Mouse (Mus musculus) left cerebral cortex, adult 2 months (tissue): ENCODE measurements around the gene Osbpl3. TPM values are rescaled to one million over a fixed set of nuclear protein-coding genes. Genes with fewer than 3 reads are reported as not detected.

Experiments
- DNase-seq, 2 experiments: peaks; one replicate each; pipeline ENCODE4 v3.0.0; 2021 to 2022; ENCODE audit warnings: low spot score in 2 of 2, mixed read lengths in 1 of 2; ENCODE audit errors: extremely low spot score in 1 of 2
- H3K27ac ChIP-seq: fragments of 200-600 bp; 2 replicates; pipeline ENCODE4 v1.8.1; 2022
- H3K4me3 ChIP-seq: fragments of 200-600 bp; 2 replicates; pipeline ENCODE4 v1.8.1; 2022
- CTCF ChIP-seq: fragments of 200-600 bp; IDR thresholded peaks from 2 replicates; pipeline ENCODE4 v1.8.1; 2022; ENCODE audit warnings: antibody characterized with exemption, mild to moderate bottlenecking, moderate library complexity
- intact Hi-C: fragments of 180-260 bp; cut with DNase I; formaldehyde crosslinking; loops from one replicate; pipeline ENCODE4 v1.15.1; 2025
- total RNA-seq, 2 experiments: library from RNA; stranded (reverse); gene quantifications; 2 replicates each; pipeline ENCODE4 v1.2.3; 2021

The Osbpl3 gene
- total RNA-seq, 2 experiments from 2014 or later, result 45.5 to 56.0 TPM

DNA sequence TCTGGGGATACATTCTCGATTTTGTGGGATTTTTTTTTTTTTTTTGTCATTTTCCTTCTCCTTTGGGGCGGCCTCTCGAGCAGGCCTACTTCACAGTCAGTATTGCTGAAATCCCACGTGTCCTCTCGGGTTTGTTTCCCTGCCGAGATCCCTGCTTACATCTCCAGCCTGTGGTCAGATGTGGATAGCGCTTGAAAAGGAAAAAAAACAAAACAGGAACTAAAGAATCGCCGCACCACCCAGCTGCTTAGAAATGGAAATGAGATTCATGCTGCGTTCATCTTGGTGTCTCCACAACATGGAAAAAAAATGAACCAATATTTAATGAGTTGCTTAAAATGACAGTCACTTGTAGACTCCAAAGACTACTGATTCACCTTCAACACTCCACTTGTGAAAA is 160.9 kb downstream of the Osbpl3 start:
- DNase-seq, result no peak
- TF ChIP-seq CTCF, result no peak
- no peak overlapping the region for H3K27ac ChIP-seq
- intact Hi-C loops, result loop anchor here (2.0 kb wide), 1 partner anchor 182 kb away; no protein-coding TSS in a partner anchor
- no peak overlapping the region for H3K4me3 ChIP-seq

DNA sequence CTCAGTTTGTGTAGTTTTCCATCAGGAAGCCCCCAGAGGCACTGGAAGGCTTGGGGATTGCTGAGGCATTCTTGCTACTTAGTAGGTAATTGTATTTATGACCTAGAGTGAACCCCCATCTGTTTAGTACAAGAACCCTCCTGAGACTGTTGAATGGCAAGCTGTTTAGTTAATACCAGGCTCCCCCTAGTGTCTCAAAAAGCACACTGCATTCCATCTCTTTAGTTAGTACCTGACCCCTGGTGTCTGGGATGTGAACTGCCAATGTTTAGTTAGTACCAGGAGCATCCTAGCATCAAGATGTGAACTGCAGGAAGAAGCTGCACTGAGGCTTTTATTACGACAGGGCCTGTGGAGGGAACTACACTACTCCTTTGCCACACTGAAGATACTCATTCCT is 161.9 kb downstream of the Osbpl3 start:
- H3K27ac ChIP-seq, result no peak overlapping the region
- intact Hi-C loops, result loop anchor here (1.0 to 5.0 kb wide), 4 partner anchors 42 to 775 kb away; no protein-coding TSS in a partner anchor
- TF ChIP-seq CTCF, result peak; percentile 96
- peak; percentile 64 to 72 for DNase-seq
- no peak overlapping the region for H3K4me3 ChIP-seq

- no peak overlapping the region for H3K4me3 ChIP-seq
- no peak overlapping the region for H3K27ac ChIP-seq
- no peak for DNase-seq
- intact Hi-C loops, result loop anchor here (5.0 kb wide), 2 partner anchors 39 to 369 kb away; no protein-coding TSS in a partner anchor
- TF ChIP-seq CTCF, result no peak
Measured at GRCm38 (mm10) chr6:50291650-50292049, 164.4 kb downstream of the Osbpl3 start.

DNA sequence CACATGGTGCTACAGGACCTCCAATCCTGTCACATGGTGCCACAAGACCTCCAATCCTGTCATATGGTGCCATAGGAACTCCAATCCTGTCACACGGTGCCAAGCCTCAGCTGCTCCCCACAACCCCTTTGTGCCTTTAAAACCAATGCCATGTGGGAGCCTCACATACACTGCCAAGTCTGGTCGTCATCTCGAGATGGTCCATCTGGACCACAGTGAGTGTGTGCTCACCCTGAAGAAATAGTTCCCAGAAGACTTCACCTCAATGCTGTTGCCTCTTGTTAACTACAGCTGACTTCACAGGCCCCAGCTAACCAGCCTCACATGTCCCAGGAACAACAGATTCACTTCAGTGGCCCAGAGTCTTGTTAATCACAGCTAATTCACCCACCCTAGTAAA is 169.1 kb downstream of the Osbpl3 start:
- TF ChIP-seq CTCF, result no peak
- Histone ChIP-seq H3K4me3 (no peak overlapping the region), H3K27ac (no peak overlapping the region)
- intact Hi-C loops, result no loop called here
- DNase-seq, result no peak

GRCm38 (mm10) chr6:50279642-50280041 is 176.4 kb downstream of the Osbpl3 start:
- no peak for TF ChIP-seq CTCF
- no peak overlapping the region for H3K27ac ChIP-seq
- intact Hi-C loops, result no loop called here
- DNase-seq, result no peak
- no peak overlapping the region for H3K4me3 ChIP-seq

- Histone ChIP-seq H3K4me3 (no peak overlapping the region), H3K27ac (no peak overlapping the region)
- intact Hi-C loops, result no loop called here
- no peak for TF ChIP-seq CTCF
- no peak for DNase-seq
Measured at GRCm38 (mm10) chr6:50273947-50274346, 182.1 kb downstream of the Osbpl3 start.

DNA sequence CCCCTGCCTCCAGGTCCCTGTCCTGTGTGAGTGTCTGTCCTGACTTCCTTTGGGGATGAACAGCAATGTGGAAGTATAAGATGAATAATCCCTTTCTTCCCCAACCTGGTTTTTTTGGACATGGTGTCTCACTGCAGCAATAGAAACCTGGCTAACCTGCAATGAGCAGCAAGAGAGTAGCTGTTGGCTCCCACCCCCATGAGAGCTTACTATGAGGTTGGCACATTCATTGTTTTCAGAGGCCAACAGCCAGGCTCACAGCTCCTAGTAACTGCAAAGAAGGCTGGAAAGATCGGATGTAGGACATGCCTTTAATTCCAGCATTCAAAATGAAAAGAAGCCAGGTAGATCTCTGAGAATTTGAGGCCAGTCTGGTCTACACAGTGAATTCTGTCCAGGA is 182.6 kb downstream of the Osbpl3 start:
- no peak for TF ChIP-seq CTCF
- DNase-seq, result no peak
- no peak overlapping the region for H3K4me3 ChIP-seq
- no peak overlapping the region for H3K27ac ChIP-seq
- intact Hi-C loops, result no loop called here

DNA sequence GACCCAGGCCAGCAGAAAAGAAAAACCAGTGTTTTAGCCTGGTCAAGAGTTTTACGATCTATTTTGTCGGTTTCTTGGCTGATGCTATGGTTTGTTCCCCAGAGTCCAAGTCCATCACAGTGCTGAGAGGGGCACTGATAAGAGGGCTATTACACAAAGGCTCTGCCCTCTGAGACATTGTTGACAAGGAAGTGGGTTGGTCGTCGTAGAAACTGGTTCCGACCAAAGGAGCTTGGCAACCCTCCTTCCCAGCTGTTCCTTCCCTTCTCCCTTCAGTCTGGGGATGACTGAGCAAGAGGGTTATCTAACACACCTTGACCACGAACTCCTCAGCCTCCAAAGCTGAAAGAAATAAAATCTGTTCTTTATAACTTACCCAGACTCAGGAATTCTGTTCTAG is 192.3 kb downstream of the Osbpl3 start, which contains the start of gene Gsdme:
Gene Gsdme, minus strand, starts transcription at position 193 of the 400 bp plus-strand sequence.
- Histone ChIP-seq H3K4me3 (no peak within 1 kb of the TSS), H3K27ac (no peak within 1 kb of the TSS)
- intact Hi-C loops, result no loop called here
- no peak for TF ChIP-seq CTCF
- no peak for DNase-seq

GRCm38 (mm10) chr6:50262310-50262709 is 193.7 kb downstream of the Osbpl3 start:
- no peak for TF ChIP-seq CTCF
- peak overlapping the region; percentile 83; the same call in 1 of the 2 replicates for H3K27ac ChIP-seq
- intact Hi-C loops, result no loop called here

GRCm38 (mm10) chr6:50261922-50262261 is 194.1 kb downstream of the Osbpl3 start:
- H3K4me3 ChIP-seq, result peak overlapping the region; percentile 67
- intact Hi-C loops, result no loop called here
- TF ChIP-seq CTCF, result no peak
- no peak for DNase-seq
- H3K27ac ChIP-seq, result peak overlapping the region; percentile 83

More at GRCm38 (mm10) chr6:50262310-50262709, 193.7 kb downstream of the Osbpl3 start:
- peak overlapping the region; percentile 67 for H3K4me3 ChIP-seq
- no peak for DNase-seq

DNA sequence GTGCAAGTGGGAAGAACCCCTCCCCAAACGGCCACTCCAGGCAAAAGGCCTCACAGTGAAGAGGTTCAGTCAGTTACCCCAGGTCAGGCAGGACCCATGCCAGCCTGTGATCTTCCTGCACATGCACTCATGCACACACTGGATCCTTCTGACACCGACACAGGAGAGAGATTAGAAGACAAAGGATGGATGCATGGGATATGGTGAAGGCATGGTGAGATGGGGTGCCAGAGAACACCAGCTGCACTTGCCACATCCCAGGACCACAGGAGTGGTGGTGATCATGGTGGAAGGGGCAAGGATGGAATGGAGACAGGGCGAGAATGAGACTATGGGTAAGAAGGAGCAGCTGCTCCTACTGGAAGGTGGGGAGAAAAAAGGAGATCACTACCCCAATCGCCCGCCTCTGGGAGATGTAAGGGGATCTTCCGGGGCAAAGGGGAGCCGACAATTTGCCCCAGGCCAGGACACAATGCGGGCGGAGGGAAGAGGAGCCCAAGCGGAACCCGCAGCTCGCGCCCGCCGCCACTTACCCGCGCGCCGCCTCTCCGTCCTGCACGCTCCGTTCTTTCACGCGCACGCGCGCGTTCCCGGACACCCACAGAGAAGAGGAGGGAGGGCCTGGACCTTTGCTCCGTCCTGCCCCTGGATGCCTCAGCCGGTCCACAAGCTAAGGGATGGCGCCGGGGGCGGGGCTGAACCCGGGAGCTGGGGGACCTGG is 194.6 kb downstream of the Osbpl3 start:
- intact Hi-C loops, result no loop called here
- Histone ChIP-seq H3K27ac (peak overlapping the region; percentile 83), H3K4me3 (peak overlapping the region; percentile 67)
- no peak for TF ChIP-seq CTCF
- peak; percentile 77 to 84 for DNase-seq

DNA sequence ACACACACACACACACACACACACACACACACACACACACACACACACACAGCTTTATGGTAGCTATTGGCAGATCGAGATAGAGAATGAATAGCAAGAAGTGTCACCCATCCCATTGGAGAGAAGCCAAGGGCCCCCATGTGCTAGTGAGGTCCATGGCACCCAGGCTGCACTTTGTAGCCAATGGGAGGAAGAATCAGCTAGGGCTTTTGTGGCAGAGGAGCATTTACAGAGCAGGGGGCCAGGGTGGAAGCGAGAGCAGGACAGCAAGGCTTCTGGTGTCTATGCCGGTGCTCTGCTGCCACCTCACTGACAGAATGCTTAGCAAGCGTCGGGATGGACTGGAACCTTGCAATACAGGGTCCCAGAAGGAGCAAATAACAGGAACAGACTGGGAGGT is 200.6 kb downstream of the Osbpl3 start:
- intact Hi-C loops, result no loop called here
- TF ChIP-seq CTCF, result no peak
- no peak overlapping the region for H3K27ac ChIP-seq
- DNase-seq, result no peak
- no peak overlapping the region for H3K4me3 ChIP-seq

DNA sequence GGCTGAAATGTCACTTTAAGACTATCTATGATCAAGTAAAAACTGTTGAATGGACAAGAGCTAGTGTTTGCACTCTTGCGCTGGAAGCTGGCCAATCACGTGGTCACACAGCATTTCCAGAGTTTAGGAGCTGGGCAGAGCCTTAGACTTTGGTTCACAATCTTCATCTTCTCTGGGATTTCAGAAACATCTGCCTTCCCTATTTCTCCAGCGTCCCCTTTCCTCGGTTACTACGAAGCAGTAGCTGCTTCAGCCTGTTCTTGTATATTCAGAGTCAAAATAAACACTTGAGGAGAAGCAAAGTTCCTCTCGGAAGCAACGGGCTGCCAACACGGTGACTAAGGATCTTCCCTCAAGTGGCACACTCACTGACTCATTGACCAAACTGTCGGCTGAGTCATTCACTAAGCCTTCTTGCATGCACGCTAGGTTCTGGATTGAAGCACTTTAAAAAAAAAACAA is 201.2 kb downstream of the Osbpl3 start:
- no peak overlapping the region for H3K4me3 ChIP-seq
- intact Hi-C loops, result loop anchor here (5.0 kb wide), 1 partner anchor 38 kb away; no protein-coding TSS in a partner anchor
- DNase-seq, result peak; percentile 50 to 57
- no peak for TF ChIP-seq CTCF
- no peak overlapping the region for H3K27ac ChIP-seq
